In genomic region chr5:115979134-115979696, GRCm38 (mm10) we compare ENCODE assay signal across 8 mouse cellular contexts. TPM values are rescaled to one million over a fixed set of nuclear protein-coding genes. Genes with fewer than 3 reads are reported as not detected.
DNase-seq lines count a peak whose midpoint lies in the region; ATAC-seq lines count a peak whose summit lies in the region.

No protein-coding gene starts in this region.

- ATAC-seq in erythroblast, adult 5-6 weeks (replicated peaks; ENCODE audit: low FRiP score, poor library complexity, severe bottlenecking) = peak; percentile 47; the same call in 1 of the 2 replicates
- no peak for ATAC-seq in granulocyte monocyte progenitor cell, adult 5-6 weeks (replicated peaks; ENCODE audit: poor library complexity, severe bottlenecking)

- intact Hi-C loops in left cerebral cortex, postnatal 36 days (cut with DNase I) = no loop called here

- DNase-seq in embryo, embryonic 10 days (ENCODE audit: low spot score) = peak; percentile 28
- no peak for DNase-seq in embryo, embryonic 11 days
- peak; percentile 39 to 75 for DNase-seq in spleen, postnatal 4 days (ENCODE audit: low spot score in 2 of 2)
- DNase-seq in spleen, postnatal 36 days (ENCODE audit: low spot score in 2 of 2) = no peak
- peak; percentile 52 for DNase-seq in lung, postnatal 36 days
- no peak for DNase-seq in left cerebral cortex, postnatal 36 days (ENCODE audit: low spot score in 2 of 2)

RNA-seq across cellular contexts. Expression of gene Prkab1, which starts 45.1 kb away (rescaled TPM):
- total RNA-seq in erythroblast, adult 5-6 weeks (2015; ENCODE audit: low replicate concordance) = 71.5 and 102 TPM in 2 replicates
- total RNA-seq in erythroblast, adult 5-6 weeks (2017; ENCODE audit: low replicate concordance) = 50.3 and 72.4 TPM in 2 replicates
- total RNA-seq in granulocyte monocyte progenitor cell, adult 5-6 weeks (2014; fragmentation: Nextera tagmentation) = 47.5 and 48.3 TPM in 2 replicates
- total RNA-seq in granulocyte monocyte progenitor cell, adult 5-6 weeks (2017) = 17.2 and 20.8 TPM in 2 replicates
- 10 to 100 TPM; 26.1 to 27.0 TPM for total RNA-seq in left cerebral cortex, postnatal 36 days (2021)

Comparison
In these comparisons a context has a peak if more than half of its experiments do, and no peak if none do; other contexts are left out.
1. DNase-seq: peak in embryo, embryonic 10 days (single experiment), spleen, postnatal 4 days (2 of 2) and lung, postnatal 36 days (single experiment); none in embryo, embryonic 11 days (single experiment), spleen, postnatal 36 days (0 of 2) and left cerebral cortex, postnatal 36 days (0 of 2).